Mouse (Mus musculus) thymus, postnatal 25 days (tissue): ENCODE results near the gene Zdhhc14.

Experiments used
- DNase-seq: peaks from one replicate; pipeline ENCODE4 v3.0.0; 2022

Gene Zdhhc14

GRCm38 (mm10) chr17:5685324-5685723, 193.0 kb downstream of the Zdhhc14 start:
- no peak for DNase-seq

GRCm38 (mm10) chr17:5687810-5688209, 195.5 kb downstream of the Zdhhc14 start:
- no peak for DNase-seq

GRCm38 (mm10) chr17:5688222-5688621, 195.9 kb downstream of the Zdhhc14 start:
- no peak for DNase-seq

GRCm38 (mm10) chr17:5688669-5689068, 196.3 kb downstream of the Zdhhc14 start:
- DNase-seq = no peak

DNA sequence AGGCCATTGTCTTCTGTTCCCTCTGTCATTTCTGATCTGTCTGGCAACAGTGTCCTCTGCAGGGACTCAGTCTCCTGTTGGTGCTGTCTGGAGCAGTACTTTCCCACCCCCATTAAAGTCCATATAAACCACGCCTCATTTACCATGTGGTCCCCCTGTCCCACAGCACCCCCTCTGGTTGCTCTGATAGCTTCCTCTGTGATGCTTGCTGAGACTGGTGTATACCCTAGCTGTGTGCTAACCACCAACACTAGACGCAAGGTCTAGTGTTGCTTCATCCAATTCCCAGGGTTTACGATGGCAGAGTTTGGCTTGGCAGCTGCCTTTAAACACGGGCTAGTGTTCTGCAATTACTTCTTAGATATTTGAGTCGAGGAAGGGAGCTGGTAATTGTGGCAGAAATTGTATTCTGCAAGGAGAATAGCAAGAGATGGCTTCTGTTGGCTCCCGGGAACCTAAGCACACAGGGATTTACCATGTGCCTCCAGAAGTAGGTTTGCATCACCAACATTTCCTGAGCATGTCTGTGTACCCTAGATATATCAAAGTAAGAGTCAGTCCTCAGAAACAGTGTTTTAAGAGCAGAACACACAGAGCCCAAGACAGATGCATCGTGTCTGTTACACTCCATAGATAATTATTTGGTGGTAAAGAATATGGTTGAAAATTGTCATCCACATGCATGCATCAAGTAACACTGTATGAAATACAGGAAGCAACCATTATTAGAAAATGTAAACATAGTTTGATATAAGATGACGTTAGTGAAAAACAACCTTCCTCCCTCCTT, 198.6 kb downstream of the Zdhhc14 start:
- peak; percentile 38 for DNase-seq

DNA sequence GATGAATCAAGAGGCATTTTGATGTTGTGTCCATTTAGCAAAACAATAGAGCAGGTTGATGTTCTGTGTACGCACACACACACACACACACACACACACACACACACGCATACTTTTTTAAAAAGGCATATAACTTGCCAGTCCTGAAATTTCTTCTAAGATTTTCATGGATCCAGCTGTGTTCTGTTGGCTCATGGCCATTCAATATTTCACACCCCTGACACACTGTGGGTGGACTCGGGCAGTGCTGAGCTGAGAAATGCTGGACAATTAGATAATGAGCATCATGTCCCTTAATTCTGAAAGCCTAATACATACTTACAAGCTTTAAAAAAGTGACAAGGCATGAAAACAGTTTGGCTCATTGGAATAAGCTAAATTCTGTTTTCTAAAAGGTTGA, 200.3 kb downstream of the Zdhhc14 start:
- DNase-seq = no peak

DNA sequence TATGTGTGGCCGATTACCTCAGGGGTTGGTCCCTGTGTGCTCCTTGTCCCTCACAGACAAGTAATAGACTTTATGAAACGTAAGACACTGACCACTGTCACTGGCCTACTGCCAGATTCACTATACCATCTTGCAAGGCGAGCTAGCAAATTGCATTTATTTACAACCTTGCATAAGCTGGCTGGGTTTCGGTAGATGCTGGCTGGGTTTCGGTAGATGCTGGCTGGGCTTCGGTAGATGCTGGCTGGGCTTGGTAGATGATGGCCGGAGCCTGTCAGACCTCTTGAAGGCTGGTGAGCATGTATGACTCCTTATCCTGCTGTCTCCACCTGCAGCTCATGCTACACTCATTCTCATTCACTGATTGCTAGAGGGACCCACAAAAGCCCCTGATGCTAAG, 200.9 kb downstream of the Zdhhc14 start:
- no peak for DNase-seq

DNA sequence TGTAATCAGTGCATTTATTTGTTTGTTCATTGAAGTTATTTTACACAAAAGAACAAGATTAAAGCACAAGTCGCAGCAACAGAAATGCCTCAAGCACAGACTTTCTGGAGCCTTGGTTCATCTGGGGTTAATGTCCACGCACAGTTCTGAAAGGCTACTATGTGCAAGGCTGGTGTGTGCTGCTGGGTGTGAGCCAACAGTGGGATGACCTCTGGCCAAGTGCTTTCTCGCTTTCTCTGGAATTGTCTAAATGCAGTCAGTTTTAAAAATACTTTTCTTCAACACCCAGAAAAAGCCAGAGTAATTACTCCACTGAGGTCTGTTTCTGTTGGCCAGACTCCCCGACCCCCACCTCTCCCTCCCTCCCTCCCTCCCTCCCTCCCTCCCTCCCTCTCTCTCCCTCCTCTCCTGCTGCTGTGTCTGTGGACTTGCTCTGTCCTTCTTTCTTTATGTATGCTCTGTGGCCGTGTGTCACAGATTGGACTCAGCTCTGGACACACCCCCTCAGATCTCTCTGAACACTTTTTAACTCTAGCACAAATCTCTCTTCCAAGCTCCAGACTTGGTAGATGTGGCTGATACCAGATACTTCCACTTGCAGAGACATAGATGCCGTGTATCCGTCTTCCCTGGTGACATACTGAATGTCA, 206.2 kb downstream of the Zdhhc14 start:
- no peak for DNase-seq

DNA sequence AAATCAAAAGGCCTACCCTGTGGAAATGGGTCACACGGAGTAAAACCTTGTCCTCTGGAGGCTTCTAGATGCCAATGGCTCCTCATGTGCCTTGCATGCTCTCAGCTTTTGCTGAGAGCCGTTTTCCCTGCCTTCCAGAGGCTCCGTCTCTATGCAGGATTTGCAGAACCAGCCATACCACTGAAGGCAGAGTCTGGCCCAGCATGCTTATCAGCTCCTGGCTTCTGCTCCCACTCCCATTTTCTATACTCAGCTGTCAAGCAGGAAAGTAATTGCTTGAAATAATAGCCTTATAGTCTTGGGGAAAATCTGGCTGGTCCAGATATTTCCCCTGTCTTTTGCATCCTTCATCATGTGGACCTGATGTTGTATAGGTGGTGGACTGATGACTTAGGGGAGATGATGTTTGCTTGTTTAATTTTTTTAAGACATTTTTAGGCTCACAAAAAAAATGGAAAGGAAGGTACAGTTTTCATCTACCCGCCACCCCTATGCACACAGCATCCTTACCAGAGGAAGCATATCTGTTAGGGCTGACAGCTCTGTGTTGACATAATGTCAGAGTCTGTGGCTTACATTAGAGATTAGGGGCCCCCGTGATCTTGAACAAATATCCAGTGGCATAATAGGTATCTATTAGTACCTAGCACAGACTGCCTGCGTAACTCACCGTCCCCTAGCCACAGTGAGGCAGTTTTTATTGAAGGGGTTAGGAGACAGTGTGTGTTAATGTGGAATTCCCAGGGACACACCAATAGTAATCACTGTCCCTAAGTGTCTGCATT, 218.2 kb downstream of the Zdhhc14 start:
- no peak for DNase-seq

DNA sequence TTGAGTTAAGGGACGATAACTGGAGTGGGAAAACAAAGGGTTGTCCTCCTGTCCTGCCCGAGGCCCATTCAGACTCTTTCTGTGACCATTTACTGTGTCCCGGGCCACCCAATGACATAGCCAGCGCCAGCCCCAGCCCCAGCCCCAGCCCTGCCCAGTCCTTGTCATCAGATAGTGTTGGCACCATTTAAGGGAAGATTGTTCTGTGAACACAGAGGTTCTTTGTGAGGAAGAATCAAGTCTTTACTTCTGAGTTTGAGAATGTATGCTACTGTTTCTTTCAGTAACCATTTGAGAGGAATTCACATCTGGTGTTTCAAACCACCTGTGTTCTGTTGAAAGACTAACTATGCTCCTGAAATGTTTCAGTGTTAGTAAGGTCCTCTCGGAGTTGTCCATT, 219.5 kb downstream of the Zdhhc14 start:
- DNase-seq = no peak

DNA sequence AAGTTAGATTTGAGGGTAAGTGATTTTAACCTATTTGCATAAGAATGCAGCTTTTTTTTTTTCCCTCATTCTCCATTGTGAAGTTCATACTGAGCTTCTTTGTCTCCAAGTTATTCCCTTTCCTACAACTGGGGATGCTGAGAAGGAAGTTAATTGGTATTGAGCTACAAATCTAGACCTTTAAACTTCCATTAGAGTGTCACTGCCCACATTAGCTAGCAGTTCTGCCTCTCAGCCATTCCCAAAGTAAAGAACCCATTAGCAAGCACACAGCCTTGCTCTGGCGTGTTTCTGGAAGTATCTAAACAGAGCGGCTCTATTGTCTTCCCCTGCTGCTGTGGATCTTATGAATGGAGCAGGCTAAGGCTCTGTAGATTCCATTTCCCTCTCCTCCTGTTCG, 220.8 kb downstream of the Zdhhc14 start:
- no peak for DNase-seq

DNA sequence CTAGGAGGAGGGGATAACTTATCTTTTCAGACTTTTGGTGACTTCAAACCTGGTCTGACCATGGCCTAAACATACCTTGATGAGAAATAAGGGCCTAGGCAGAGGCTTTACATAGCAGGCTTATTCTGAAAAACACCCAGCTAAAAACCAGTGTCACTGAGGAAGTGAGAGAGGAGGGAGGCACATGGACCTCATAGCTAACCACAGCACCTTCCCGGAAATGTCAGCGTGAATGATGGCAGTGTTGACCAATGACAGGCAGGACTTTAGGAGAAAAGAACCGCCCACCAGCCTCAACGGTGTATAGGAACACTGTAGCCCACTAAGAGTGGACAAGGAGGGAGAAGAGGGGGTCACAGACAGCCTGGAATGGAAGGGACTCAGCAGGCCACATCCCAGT, 224.6 kb downstream of the Zdhhc14 start:
- no peak for DNase-seq

GRCm38 (mm10) chr17:5718768-5719387, 226.5 kb downstream of the Zdhhc14 start:
- no peak for DNase-seq

GRCm38 (mm10) chr17:5722802-5723201, 230.4 kb downstream of the Zdhhc14 start:
- DNase-seq = no peak

DNA sequence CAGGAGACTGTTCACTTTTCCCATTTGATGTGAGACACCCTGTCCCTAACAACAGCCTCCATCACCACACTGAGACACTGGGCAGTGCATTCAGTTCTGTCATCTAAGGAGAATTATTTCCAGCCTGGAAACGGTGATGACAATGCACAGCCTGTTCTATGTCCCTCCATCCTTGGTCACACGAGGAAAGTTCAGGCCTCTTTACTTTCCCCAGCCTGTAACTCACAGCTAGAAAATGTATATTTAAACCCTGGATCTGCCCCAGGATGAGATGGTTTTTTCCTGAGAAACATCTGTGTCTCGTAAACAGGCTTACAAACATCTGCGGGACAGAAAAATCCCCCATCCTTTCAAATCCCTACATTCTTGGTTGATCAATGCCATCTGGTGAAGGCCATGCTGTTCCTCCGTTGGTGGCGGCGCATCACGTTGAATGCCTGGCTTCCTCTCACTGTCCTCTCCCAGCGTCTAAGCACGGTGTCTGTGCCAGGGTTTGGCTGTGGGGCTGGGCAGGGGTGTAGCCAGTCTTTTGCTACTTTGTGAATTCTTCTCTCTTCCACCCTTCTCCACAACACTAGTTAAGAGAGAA, 231.3 kb downstream of the Zdhhc14 start:
- DNase-seq = no peak

DNA sequence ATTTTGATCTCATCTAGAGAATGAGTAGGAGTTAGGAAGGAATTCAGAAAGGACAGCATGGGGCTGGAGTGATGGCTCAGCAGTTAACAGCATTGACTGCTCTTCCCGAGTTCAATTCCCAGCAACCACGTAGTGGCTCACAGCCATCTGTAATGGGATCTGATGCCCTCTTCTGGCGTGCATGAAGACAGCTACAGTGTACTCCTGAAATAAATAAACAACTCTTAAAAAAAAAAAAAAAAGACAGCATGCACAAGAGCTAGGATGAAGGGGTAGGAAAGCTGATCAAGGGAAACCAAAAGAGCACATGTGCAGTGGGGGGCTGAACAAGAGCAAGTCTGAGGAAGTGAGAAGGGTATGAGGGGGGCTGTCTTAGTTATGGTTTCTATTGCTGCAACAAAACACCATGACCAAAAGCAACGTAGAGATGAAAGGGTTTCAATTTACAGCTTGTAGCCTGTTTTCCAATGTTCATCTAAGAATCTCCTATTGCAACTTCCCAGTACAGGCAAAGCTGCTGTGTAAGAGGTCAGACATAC, 237.3 kb downstream of the Zdhhc14 start:
- DNase-seq = no peak

DNA sequence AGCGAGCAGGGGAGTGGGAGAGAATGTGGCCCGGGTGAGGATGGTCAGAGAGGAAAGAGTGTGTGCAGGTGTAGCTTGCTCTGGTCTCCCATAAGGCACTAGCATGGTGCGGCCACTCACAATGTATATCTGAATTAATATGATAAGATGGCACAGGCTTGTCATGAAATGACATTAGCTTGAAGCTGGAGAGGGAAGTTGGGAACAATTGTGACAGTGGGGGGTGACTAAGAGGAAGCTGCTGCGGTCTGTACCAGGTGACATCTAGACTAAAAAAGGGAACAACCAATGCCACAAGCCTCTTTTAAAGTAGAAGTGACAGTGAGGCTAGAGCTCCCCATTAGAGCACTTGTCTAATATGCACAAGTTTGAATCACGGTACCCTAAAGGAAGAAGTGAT, 238.2 kb downstream of the Zdhhc14 start:
- peak; percentile 14 for DNase-seq

- DNase-seq = peak; percentile 69
These were observed 241.0 kb downstream of the Zdhhc14 start for GRCm38 (mm10) chr17:5733400-5733799.

DNA sequence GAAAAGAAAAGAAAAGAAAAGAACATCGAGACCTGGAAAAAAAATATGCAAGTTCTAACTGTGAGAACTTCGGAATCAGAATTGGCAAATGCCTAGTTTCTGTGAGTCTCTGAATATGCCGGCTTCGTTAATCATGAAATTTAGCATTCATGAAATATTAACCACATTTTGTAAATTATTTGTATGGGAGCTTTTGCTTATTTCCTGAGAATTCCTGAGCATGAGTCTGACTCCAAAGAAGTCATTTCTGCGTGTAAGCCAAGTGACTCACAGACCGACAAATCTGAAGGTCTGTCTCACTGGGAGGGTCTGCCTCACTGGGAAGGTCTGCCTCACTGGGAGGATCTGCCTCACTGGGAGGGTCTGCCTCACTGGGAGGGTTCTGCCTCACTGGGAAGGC, 248.7 kb downstream of the Zdhhc14 start:
- no peak for DNase-seq

GRCm38 (mm10) chr17:5744016-5744415, 251.7 kb downstream of the Zdhhc14 start:
- no peak for DNase-seq

- no peak for DNase-seq
These were observed 254.0 kb downstream of the Zdhhc14 start for GRCm38 (mm10) chr17:5746378-5746777.
